In the genomic region with DNA sequence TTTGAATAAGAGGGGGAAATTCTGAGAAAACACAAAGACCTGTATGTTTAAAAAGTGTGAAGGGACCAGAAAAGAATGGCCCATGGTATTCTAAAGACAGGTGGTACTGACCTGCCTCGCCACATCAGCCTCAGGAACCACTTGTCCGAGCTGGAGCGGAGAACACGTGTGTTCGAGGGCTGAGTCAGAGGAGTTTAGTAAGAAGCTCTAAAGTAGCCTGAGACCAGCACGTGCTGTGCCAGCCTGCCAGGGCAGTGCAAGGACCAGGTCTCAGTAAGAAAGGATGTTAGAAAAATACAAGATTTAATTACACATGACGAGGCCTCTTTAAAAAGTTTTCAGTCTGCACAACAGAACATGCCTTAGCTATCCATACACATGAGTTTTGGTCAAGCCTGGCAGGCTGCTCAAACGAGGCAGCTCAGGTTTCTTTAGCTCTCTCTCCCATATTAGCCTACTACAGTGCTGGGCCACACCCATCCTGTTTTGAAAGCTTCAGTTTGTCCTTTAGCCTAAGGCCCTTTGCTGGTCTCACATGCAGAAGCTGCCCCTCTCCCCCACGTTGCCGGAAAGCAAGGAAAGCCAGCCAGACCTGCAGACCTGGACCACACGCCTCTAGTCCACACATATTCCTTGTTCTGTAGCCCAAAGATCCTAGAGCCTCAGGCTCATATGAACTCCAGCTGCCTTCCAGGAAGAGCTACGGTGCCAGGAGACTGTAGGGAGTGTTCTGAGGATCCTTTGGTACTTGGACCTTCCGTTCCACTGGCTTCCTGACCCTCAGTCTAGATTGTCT, we compare ENCODE assay signal across 14 mouse cellular contexts. TPM values are rescaled to one million over a fixed set of nuclear protein-coding genes. Genes with fewer than 3 reads are reported as not detected.
DNase-seq lines count a peak whose midpoint lies in the region; ATAC-seq and TF ChIP-seq lines count a peak whose summit lies in the region.
"Had no signal": no experiment of that assay in that cellular context is flagged by ENCODE, and none has a peak within 500 bp of the region (broad histone marks: within the 10 kb centered on the region; RNA-seq: fewer than 3 reads in every experiment).

No protein-coding gene starts in this region.

- H3K4me1 ChIP-seq in kidney, postnatal 0 days (replicated peaks; ENCODE audit: insufficient read depth, low read length) = 0 out of 2 replicates have a peak, but pooled peaks cover 3% of the 10 kb centered on the region
- H3K4me1 ChIP-seq in embryonic facial prominence, embryonic 13.5 days = peaks cover 28% of the 10 kb centered on the region
- H3K4me1 ChIP-seq: midbrain, embryonic 10.5 days; neural tube, embryonic 13.5 days had no signal

- no peak overlapping the region for H3K9ac ChIP-seq in kidney, postnatal 0 days (ENCODE audit: low read depth, low read length)
- H3K9ac ChIP-seq in embryonic facial prominence, embryonic 13.5 days = no peak overlapping the region; the same call in 1 of the 2 replicates
- H3K9ac ChIP-seq: hindbrain, embryonic 14.5 days; neural tube, embryonic 13.5 days had no signal

- ATAC-seq in kidney, postnatal 0 days (replicated peaks; ENCODE audit: low FRiP score, low read depth) = no peak
- peak; percentile 63; the same call in 1 of the 2 replicates for ATAC-seq in embryonic facial prominence, embryonic 13.5 days (ENCODE audit: insufficient number of reproducible peaks, insufficient read depth, low FRiP score, low TSS enrichment, low read depth)

- WGBS in kidney, postnatal 0 days = 53% methylated on average over 13 of the region's 13 CpGs
- 41% methylated on average over 13 of the region's 13 CpGs for WGBS in embryonic facial prominence, embryonic 13.5 days

- 0 out of 2 replicates have a peak overlapping the region, but pooled peaks have one; percentile 2 for H3K4me3 ChIP-seq in gastrocnemius, adult 2 months
- no peak overlapping the region for H3K4me3 ChIP-seq in kidney, postnatal 0 days (replicated peaks; ENCODE audit: low read depth, low read length)
- H3K4me3 ChIP-seq in embryonic facial prominence, embryonic 13.5 days = no peak overlapping the region
- H3K4me3 ChIP-seq: midbrain, embryonic 10.5 days; neural tube, embryonic 13.5 days had no signal

- H3K4me2 ChIP-seq in kidney, postnatal 0 days (ENCODE audit: low read length) = no peak overlapping the region
- no peak overlapping the region for H3K4me2 ChIP-seq in embryonic facial prominence, embryonic 13.5 days
- H3K4me2 ChIP-seq: hindbrain, embryonic 14.5 days; liver, embryonic 11.5 days; neural tube, embryonic 13.5 days had no signal

- H3K36me3 ChIP-seq in kidney, postnatal 0 days (ENCODE audit: insufficient read depth, low read length) = 0 out of 2 replicates have a peak, but pooled peaks cover 3% of the 10 kb centered on the region
- H3K36me3 ChIP-seq in embryonic facial prominence, embryonic 13.5 days = 0 out of 2 replicates have a peak, but pooled peaks cover 8% of the 10 kb centered on the region

- peak overlapping the region; percentile 64 for H3K27ac ChIP-seq in gastrocnemius, adult 2 months
- H3K27ac ChIP-seq in kidney, postnatal 0 days = peak overlapping the region; percentile 50; the same call in 1 of the 2 replicates
- peak overlapping the region; percentile 24; the same call in 1 of the 2 replicates for H3K27ac ChIP-seq in embryonic facial prominence, embryonic 13.5 days
- H3K27ac ChIP-seq: hindbrain, embryonic 14.5 days; midbrain, embryonic 10.5 days; neural tube, embryonic 13.5 days had no signal

- no peaks in the 10 kb centered on the region for H3K27me3 ChIP-seq in kidney, postnatal 0 days (ENCODE audit: insufficient read depth, low read length)
- no peaks in the 10 kb centered on the region for H3K27me3 ChIP-seq in embryonic facial prominence, embryonic 13.5 days
- H3K27me3 ChIP-seq: neural tube, embryonic 13.5 days had no signal

- peak; percentile 34 for DNase-seq in gastrocnemius, adult 2 months
- no peak for DNase-seq in gastrocnemius, postnatal 14 days
- peak; percentile 44 for DNase-seq in kidney, postnatal 0 days (ENCODE audit: low spot score)
- no peak for DNase-seq in kidney, postnatal 36 days
- peak; percentile 65 for DNase-seq in lung, postnatal 36 days
- DNase-seq in left cerebral cortex, postnatal 25 days (ENCODE audit: low spot score in 2 of 2) = no peak
- DNase-seq in gastrocnemius, postnatal 4 days (ENCODE audit: low spot score in 2 of 2) = no peak
- DNase-seq: layer of hippocampus, adult 9-11 months; right cerebral cortex, adult 18-20 months had no signal

- no peaks in the 10 kb centered on the region for H3K9me3 ChIP-seq in kidney, postnatal 0 days (replicated peaks; ENCODE audit: low read length)
- no peaks in the 10 kb centered on the region for H3K9me3 ChIP-seq in embryonic facial prominence, embryonic 13.5 days
- H3K9me3 ChIP-seq: midbrain, embryonic 10.5 days; neural tube, embryonic 13.5 days had no signal

- intact Hi-C loops in gastrocnemius, adult 2 months (cut with DNase I) = no loop called here
- intact Hi-C loops in gastrocnemius, postnatal 14 days (cut with DNase I; ENCODE audit: low total_unique reads) = no loop called here
- intact Hi-C loops in left cerebral cortex, postnatal 25 days (cut with DNase I) = no loop called here

- no peak for TF ChIP-seq CTCF in gastrocnemius, adult 2 months (IDR thresholded peaks at IDR 0.05)
- no peak for TF ChIP-seq CTCF in kidney, postnatal 0 days (IDR thresholded peaks at IDR 0.05; ENCODE audit: low read depth)

RNA-seq across cellular contexts. Expression of gene Tor3a, which starts 19.2 kb away (rescaled TPM):
- 1 to 10 TPM; 4.9 to 5.4 TPM for total RNA-seq in gastrocnemius, adult 2 months (2021)
- 1 to 10 TPM; 5.3 to 7.4 TPM for total RNA-seq in gastrocnemius, postnatal 14 days (2021)
- polyA plus RNA-seq in kidney, postnatal 0 days (2015; fragmentation: Nextera tagmentation; extraction: Ambion mirVana) = 18.3 and 19.9 TPM in 2 replicates
- 8.0 and 8.4 TPM in 2 replicates for polyA plus RNA-seq in embryonic facial prominence, embryonic 13.5 days (2015; fragmentation: Nextera tagmentation; extraction: Ambion mirVana)
- total RNA-seq in left cerebral cortex, postnatal 25 days (2021) = 1 to 10 TPM; 5.4 to 6.4 TPM
- total RNA-seq in gastrocnemius, postnatal 4 days (2021) = 1 to 10 TPM; 6.8 to 8.0 TPM

Comparison
In these comparisons a context has a peak if more than half of its experiments do, and no peak if none do; other contexts are left out.
1. DNase-seq: peak in gastrocnemius, adult 2 months (single experiment), kidney, postnatal 0 days (single experiment) and lung, postnatal 36 days (single experiment); none in gastrocnemius, postnatal 14 days (single experiment), kidney, postnatal 36 days (0 of 2), left cerebral cortex, postnatal 25 days (0 of 2) and gastrocnemius, postnatal 4 days (0 of 2).
2. Peak in every context shown above with its lines, with median percentiles within 50 percentile points of each other: H3K27ac ChIP-seq.